Mouse (Mus musculus) lung, embryonic 14.5 days (tissue): ENCODE results near the gene Hist1h3e. TPM values are rescaled to one million over a fixed set of nuclear protein-coding genes. Genes with fewer than 3 reads are reported as not detected.
"Not testable (repeated sequence)": the region's sequence is repeated elsewhere in the genome, so short reads cannot be mapped to it uniquely, and the experiment has no call there.

Experiments used
- ATAC-seq: fragments of 200-750 bp; cut with Nextera tagmentation; 2 replicates; pipeline ENCODE4 v1.8.0; 2017; ENCODE audit warnings: mild to moderate bottlenecking, moderate TSS enrichment, moderate library complexity; ENCODE audit not compliant: insufficient read depth
- DNase-seq: peaks from one replicate; pipeline ENCODE4 v3.0.0-alpha.2; 2015
- H3K27ac ChIP-seq: fragments of 300-500 bp; sonication (generic); 2 replicates; pipeline ENCODE4 v1.5.1; 2014; ENCODE audit warnings: low read depth, mild to moderate bottlenecking, moderate library complexity
- H3K27me3 ChIP-seq: fragments of 300-500 bp; sonication (generic); 2 replicates; pipeline ENCODE4 v1.6.1; 2014; ENCODE audit warnings: low read length, control low read depth; ENCODE audit not compliant: insufficient read depth
- H3K36me3 ChIP-seq: fragments of 300-500 bp; sonication (generic); 2 replicates; pipeline ENCODE4 v1.6.1; 2014; ENCODE audit warnings: control low read depth; ENCODE audit not compliant: insufficient read depth
- H3K4me1 ChIP-seq: fragments of 300-500 bp; sonication (generic); 2 replicates; pipeline ENCODE4 v1.6.1; 2014; ENCODE audit warnings: antibody characterized with exemption, control low read depth; ENCODE audit not compliant: insufficient read depth
- H3K4me2 ChIP-seq: fragments of 300-500 bp; sonication (generic); 2 replicates; pipeline ENCODE4 v1.6.1; 2014; ENCODE audit warnings: mild to moderate bottlenecking
- H3K4me3 ChIP-seq: fragments of 300-500 bp; sonication (generic); 2 replicates; pipeline ENCODE4 v1.5.1; 2014; ENCODE audit warnings: low read depth, low read length
- H3K9ac ChIP-seq: fragments of 300-500 bp; sonication (generic); 2 replicates; pipeline ENCODE4 v1.6.1; 2014
- H3K9me3 ChIP-seq: fragments of 300-500 bp; sonication (generic); 2 replicates; pipeline ENCODE4 v1.6.1; 2016; ENCODE audit warnings: low read depth, low read length, control low read depth
- CTCF ChIP-seq: IDR thresholded peaks from 2 replicates; pipeline ENCODE4 v1.5.1; 2016; ENCODE audit warnings: antibody characterized with exemption, low read depth
- WGBS: fragments of 180-500 bp; shearing (Covaris S2); extraction: QIAGEN DNeasy Blood & Tissue Kit; methylation state at CpG from one replicate; pipeline ENCODE4 v1.1.7; 2014; 5-methylcytosine and 5-hydroxymethylcytosine counted together
- polyA plus RNA-seq: library from polyadenylated mRNA; unstranded; fragments of >200 nt; fragmentation: Nextera tagmentation; extraction: Ambion mirVana; gene quantifications from 2 replicates; pipeline ENCODE4 v1.2.1, GENCODE M21; 2014

The Hist1h3e gene
- polyA plus RNA-seq, 1 experiment from 2014 or later: 10.6 TPM

- DNase-seq: peak; percentile 81
- ATAC-seq: peak; percentile 2; the same call in 1 of the 2 replicates
Measured at GRCm38 (mm10) chr13:23534368-23535131, 27.6 kb downstream of the Hist1h3e start.

GRCm38 (mm10) chr13:23533560-23534367 is 28.4 kb downstream of the Hist1h3e start, which contains the start of gene Hist1h2af:
Hist1h2af (plus strand) TSS chr13:23533906.
- peak within 1 kb of the TSS; percentile 89 for H3K9ac ChIP-seq
- H3K4me1 ChIP-seq: peaks cover 14% of the 10 kb centered on the region; the same call in 1 of the 2 replicates
- ATAC-seq: peak; percentile 59
- H3K27ac ChIP-seq: peak within 1 kb of the TSS; percentile 99
- not testable (repeated sequence) for H3K9me3 ChIP-seq, H3K27me3 ChIP-seq, H3K36me3 ChIP-seq
- peak within 1 kb of the TSS; percentile 63 for H3K4me2 ChIP-seq
- peak within 1 kb of the TSS; percentile 53 for H3K4me3 ChIP-seq
- under 1% methylated on average over 21 of the region's 53 CpGs for WGBS
- peak; percentile 96 for DNase-seq

More at GRCm38 (mm10) chr13:23534368-23535131, 27.6 kb downstream of the Hist1h3e start:
- Histone ChIP-seq H3K36me3 (no peaks in the 10 kb centered on the region), H3K4me3 (peak overlapping the region; percentile 53), H3K9ac (peak overlapping the region; percentile 75), H3K27ac (peak overlapping the region; percentile 99), H3K27me3 (no peaks in the 10 kb centered on the region), H3K4me2 (peak overlapping the region; percentile 63), H3K9me3 (no peaks in the 10 kb centered on the region), H3K4me1 (peaks cover 13% of the 10 kb centered on the region; the same call in 1 of the 2 replicates)
- WGBS: under 1% methylated on average over 15 of the region's 15 CpGs
- TF ChIP-seq CTCF: no peak

GRCm38 (mm10) chr13:23532262-23533075 is 29.7 kb downstream of the Hist1h3e start:
- DNase-seq (peak; percentile 61), ATAC-seq (no peak)
- TF ChIP-seq CTCF: no peak
- Histone ChIP-seq H3K27ac (peak overlapping the region; percentile 99), H3K4me2 (peak overlapping the region; percentile 63), H3K27me3 (no peaks in the 10 kb centered on the region), H3K9ac (peak overlapping the region; percentile 89), H3K36me3 (no peaks in the 10 kb centered on the region), H3K4me1 (peaks cover 16% of the 10 kb centered on the region; the same call in 1 of the 2 replicates), H3K9me3 (no peaks in the 10 kb centered on the region), H3K4me3 (peak overlapping the region; percentile 53)
- 14% methylated on average over 9 of the region's 9 CpGs for WGBS

- DNase-seq (peak; percentile 100), ATAC-seq (peak; percentile 76)
- Histone ChIP-seq H3K36me3 (no peaks in the 10 kb centered on the region), H3K9me3 (no peaks in the 10 kb centered on the region), H3K4me1 (peaks cover 16% of the 10 kb centered on the region; the same call in 1 of the 2 replicates), H3K27ac (peak within 1 kb of the TSS; percentile 99), H3K4me3 (peak within 1 kb of the TSS; percentile 53), H3K4me2 (peak within 1 kb of the TSS; percentile 63), H3K27me3 (no peaks in the 10 kb centered on the region), H3K9ac (peak within 1 kb of the TSS; percentile 89)
- WGBS: under 1% methylated on average over 55 of the region's 70 CpGs
- no peak for TF ChIP-seq CTCF
Measured at GRCm38 (mm10) chr13:23530901-23531875, 31.0 kb downstream of the Hist1h3e start, which contains the start of gene Hist1h4h. Hist1h4h (plus strand) TSS chr13:23531050.

DNA sequence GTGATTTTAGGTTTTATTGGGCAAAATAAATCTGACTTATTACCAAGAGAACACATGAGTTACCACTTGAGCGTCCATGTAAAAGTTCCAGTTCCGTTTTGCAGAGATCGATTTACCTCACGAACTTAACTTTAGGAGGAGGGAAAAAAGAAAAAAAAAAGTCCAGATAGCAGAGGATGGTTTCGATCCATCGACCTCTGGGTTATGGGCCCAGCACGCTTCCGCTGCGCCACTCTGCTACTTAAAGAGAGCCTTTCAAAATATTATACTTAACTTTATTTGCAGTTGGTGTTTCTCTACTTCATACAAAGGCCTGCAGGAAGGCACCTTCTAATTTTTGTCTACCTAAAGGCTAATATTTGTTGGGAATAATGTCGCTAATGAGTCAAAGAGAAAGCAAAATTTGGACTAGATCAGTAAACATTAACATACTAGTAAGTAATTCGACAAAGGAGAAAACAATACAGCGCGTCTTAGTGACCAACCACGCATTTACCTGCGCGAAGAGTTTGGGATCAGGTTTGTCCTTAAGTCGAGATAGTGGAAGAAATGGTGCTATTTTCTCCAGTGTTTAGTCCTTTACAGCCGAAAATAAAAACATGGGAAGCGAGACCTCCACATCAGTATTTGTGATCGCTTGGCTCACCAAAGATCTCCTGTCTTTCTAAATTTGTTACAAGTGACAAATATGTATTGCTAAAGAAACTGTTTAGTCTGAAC is 31.8 kb downstream of the Hist1h3e start:
- Histone ChIP-seq H3K9me3 (no peaks in the 10 kb centered on the region), H3K27me3 (no peaks in the 10 kb centered on the region), H3K27ac (peak overlapping the region; percentile 99), H3K36me3 (no peaks in the 10 kb centered on the region), H3K4me1 (peaks cover 19% of the 10 kb centered on the region; the same call in 1 of the 2 replicates), H3K9ac (peak overlapping the region; percentile 89), H3K4me3 (peak overlapping the region; percentile 53), H3K4me2 (peak overlapping the region; percentile 63)
- DNase-seq (peak; percentile 85), ATAC-seq (no peak)
- no peak for TF ChIP-seq CTCF
- WGBS: under 1% methylated on average over 20 of the region's 20 CpGs
